Mouse (Mus musculus) E14TG2a.4 (cell line): ENCODE measurements at regions not wholly inside any gene's neighbourhood (a gene's known extent, or its start where the extent isn't known, plus 50 kb on each side); places are given as distances from the start of the nearest gene placed in this dataset.

Experiments used
- H3K27me3 ChIP-seq: 2 replicates; pipeline ENCODE4 v1.6.1; 2014; ENCODE audit warnings: low read length, control low read depth; ENCODE audit not compliant: insufficient read depth
- H3K36me3 ChIP-seq: 2 replicates; pipeline ENCODE4 v1.6.1; 2014; ENCODE audit warnings: low read length, control low read depth; ENCODE audit not compliant: insufficient read depth
- H3K4me1 ChIP-seq: replicated peaks from 2 replicates; pipeline ENCODE4 v1.6.1; 2014; ENCODE audit warnings: low read depth, low read length, control low read depth
- H3K4me3 ChIP-seq: replicated peaks from 2 replicates; pipeline ENCODE4 v1.5.1; 2014; ENCODE audit warnings: mild to moderate bottlenecking, low read length
- H3K9me3 ChIP-seq: 2 replicates; pipeline ENCODE4 v1.6.1; 2014; ENCODE audit warnings: low read length, control low read depth
- CTCF ChIP-seq: conservative IDR thresholded peaks from 2 replicates; pipeline ENCODE4 v1.5.1; 2014; ENCODE audit warnings: low read length
- NANOG ChIP-seq: IDR thresholded peaks from 2 replicates; pipeline ENCODE4 v1.6.1; 2014; ENCODE audit warnings: borderline replicate concordance, low read length, mixed read lengths
- POU5F1 ChIP-seq: IDR thresholded peaks from 2 replicates; pipeline ENCODE4 v1.6.1; 2014; ENCODE audit warnings: low read length, borderline replicate concordance

- Histone ChIP-seq H3K4me1 (peaks cover 49% of the 10 kb centered on the region), H3K9me3 (no peaks in the 10 kb centered on the region), H3K4me3 (no peak overlapping the region), H3K27me3 (no peaks in the 10 kb centered on the region), H3K36me3 (no peaks in the 10 kb centered on the region)
- TF ChIP-seq CTCF: no peak
- TF ChIP-seq NANOG: no peak
- no peak for TF ChIP-seq POU5F1
Observed at GRCm38 (mm10) chr10:19194646-19195045, 161.7 kb upstream of the Olig3 start.

- no peak for TF ChIP-seq NANOG
- TF ChIP-seq POU5F1: no peak
- no peak for TF ChIP-seq CTCF
- Histone ChIP-seq H3K36me3 (no peaks in the 10 kb centered on the region), H3K4me1 (peaks cover 64% of the 10 kb centered on the region), H3K4me3 (no peak overlapping the region), H3K9me3 (no peaks in the 10 kb centered on the region), H3K27me3 (no peaks in the 10 kb centered on the region)
Observed at GRCm38 (mm10) chr10:19192971-19193758, 163.2 kb upstream of the Olig3 start.

GRCm38 (mm10) chr10:19192221-19192620 lies 164.1 kb upstream of the Olig3 start:
- Histone ChIP-seq H3K36me3 (no peaks in the 10 kb centered on the region), H3K27me3 (no peaks in the 10 kb centered on the region), H3K4me1 (peaks cover 73% of the 10 kb centered on the region), H3K4me3 (no peak overlapping the region), H3K9me3 (no peaks in the 10 kb centered on the region)
- no peak for TF ChIP-seq POU5F1
- TF ChIP-seq NANOG: no peak
- TF ChIP-seq CTCF: no peak

- TF ChIP-seq POU5F1: no peak
- peaks cover 65% of the 10 kb centered on the region for H3K4me1 ChIP-seq
- H3K36me3 ChIP-seq: no peaks in the 10 kb centered on the region; the same call in 1 of the 2 replicates
- H3K4me3 ChIP-seq: peak overlapping the region; percentile 50
- H3K9me3 ChIP-seq: peaks cover 6% of the 10 kb centered on the region
- no peaks in the 10 kb centered on the region for H3K27me3 ChIP-seq
Observed at GRCm38 (mm10) chr10:19188082-19188742, 168.1 kb upstream of the Olig3 start.

GRCm38 (mm10) chr10:19187716-19188081 lies 168.6 kb upstream of the Olig3 start:
- H3K4me1 ChIP-seq: peaks cover 60% of the 10 kb centered on the region
- H3K27me3 ChIP-seq: no peaks in the 10 kb centered on the region
- peaks cover 11% of the 10 kb centered on the region for H3K9me3 ChIP-seq
- peak overlapping the region; percentile 50 for H3K4me3 ChIP-seq
- H3K36me3 ChIP-seq: no peaks in the 10 kb centered on the region; the same call in 1 of the 2 replicates
- TF ChIP-seq POU5F1 (no peak), CTCF (no peak), NANOG (no peak)

- Histone ChIP-seq H3K9me3 (peaks cover 11% of the 10 kb centered on the region), H3K4me3 (no peak overlapping the region), H3K36me3 (no peaks in the 10 kb centered on the region; the same call in 1 of the 2 replicates), H3K4me1 (peaks cover 54% of the 10 kb centered on the region), H3K27me3 (no peaks in the 10 kb centered on the region)
- no peak for TF ChIP-seq POU5F1
- TF ChIP-seq CTCF: no peak
- TF ChIP-seq NANOG: no peak
Observed at GRCm38 (mm10) chr10:19187084-19187615, 169.2 kb upstream of the Olig3 start.

GRCm38 (mm10) chr10:19185790-19186581 lies 170.3 kb upstream of the Olig3 start:
- no peaks in the 10 kb centered on the region; the same call in 1 of the 2 replicates for H3K36me3 ChIP-seq
- H3K27me3 ChIP-seq: no peaks in the 10 kb centered on the region
- peaks cover 11% of the 10 kb centered on the region for H3K9me3 ChIP-seq
- no peak overlapping the region for H3K4me3 ChIP-seq
- peak; percentile 75 for TF ChIP-seq CTCF
- TF ChIP-seq POU5F1: no peak
- H3K4me1 ChIP-seq: peaks cover 44% of the 10 kb centered on the region

GRCm38 (mm10) chr10:19184886-19185285 lies 169.4 kb upstream of the Tnfaip3 start:
- Histone ChIP-seq H3K4me3 (no peak overlapping the region), H3K9me3 (peaks cover 11% of the 10 kb centered on the region), H3K4me1 (peaks cover 35% of the 10 kb centered on the region), H3K27me3 (no peaks in the 10 kb centered on the region), H3K36me3 (no peaks in the 10 kb centered on the region; the same call in 1 of the 2 replicates)
- TF ChIP-seq NANOG (no peak), CTCF (no peak), POU5F1 (no peak)
